Mouse (Mus musculus) left cerebral cortex, adult 8-10 months (tissue): ENCODE measurements around the gene 4921507P07Rik. TPM values are rescaled to one million over a fixed set of nuclear protein-coding genes. Genes with fewer than 3 reads are reported as not detected.

Experiments
- microRNA-seq, 2 experiments: library from miRNA; unstranded; fragments of <30 nt; microRNA quantifications; one replicate each; pipeline ENCODE4 v1.2.0; 2022
- total RNA-seq, 4 experiments: library from RNA; stranded (reverse); gene quantifications; 2 replicates each; pipeline ENCODE4 v1.2.4; 2022

4921507P07Rik gene
- total RNA-seq, 4 experiments from 2014 or later = 0.30 to 0.79 (median 0.64) TPM

Small RNA genes lying within 50 kb of the gene (microRNA-seq; reads per million reads assigned to microRNA genes)
- gene Mir6371 = 0 reads per million in 2 experiments

Other genes with a start within 250 kb of the 4921507P07Rik start
- 10 to 100 TPM; 31.7 to 34.6 (median 33.9) TPM for gene Osbpl3, start 140.4 kb downstream of the 4921507P07Rik start, total RNA-seq
- gene Cycs, start 30.1 kb downstream of the 4921507P07Rik start, total RNA-seq = 10 to 100 TPM; 38.1 to 47.2 (median 40.6) TPM
- gene Npvf, start 57.8 kb upstream of the 4921507P07Rik start, total RNA-seq = not detected